Mouse (Mus musculus) mouse trophoblast stem cell (cell line): ENCODE results near the gene Lin54.

ENCODE experiments used
- in situ Hi-C, 2 experiments: fragments of 300-500 bp; cut with MseI, MboI; formaldehyde crosslinking; loops; 2 replicates in 1 of 2; 3 replicates in 1 of 2; pipeline ENCODE4 v1.15.1; 2025

The Lin54 gene

GRCm38 (mm10) chr5:100500458-100500961 is at the start of gene Lin54:
Lin54 (minus strand) TSS chr5:100500639.
- in situ Hi-C loops, result no loop called here

GRCm38 (mm10) chr5:100550151-100550550 is 49.7 kb upstream of the Lin54 start:
- in situ Hi-C loops, result loop anchor here in 1 of 2 experiments (25.0 kb wide), 1 partner anchor 237 kb away; the partner anchor contains the start of genes Helq and Mrps18c

GRCm38 (mm10) chr5:100549311-100549710 is 48.9 kb upstream of the Lin54 start:
- in situ Hi-C loops, result no loop called here

GRCm38 (mm10) chr5:100548236-100548635 is 47.8 kb upstream of the Lin54 start:
- in situ Hi-C loops, result no loop called here

- in situ Hi-C loops, result no loop called here
Observed at GRCm38 (mm10) chr5:100546294-100547080, 46.0 kb upstream of the Lin54 start.

- in situ Hi-C loops, result loop anchor here in 1 of 2 experiments (10.0 kb wide), 1 partner anchor 82 kb away; no protein-coding TSS in a partner anchor
Observed at GRCm38 (mm10) chr5:100536638-100537037, 36.2 kb upstream of the Lin54 start.

- in situ Hi-C loops, result loop anchor here in 1 of 2 experiments (10.0 kb wide), 1 partner anchor 81 kb away; no protein-coding TSS in a partner anchor
Observed at GRCm38 (mm10) chr5:100535826-100536225, 35.4 kb upstream of the Lin54 start.

GRCm38 (mm10) chr5:100526164-100526563 is 25.7 kb upstream of the Lin54 start:
- in situ Hi-C loops, result no loop called here

- in situ Hi-C loops, result no loop called here
Observed at GRCm38 (mm10) chr5:100525620-100526019, 25.2 kb upstream of the Lin54 start.

GRCm38 (mm10) chr5:100524921-100525320 is 24.5 kb upstream of the Lin54 start:
- in situ Hi-C loops, result no loop called here

GRCm38 (mm10) chr5:100523331-100523730 is 22.9 kb upstream of the Lin54 start:
- in situ Hi-C loops, result no loop called here

- in situ Hi-C loops, result no loop called here
Observed at GRCm38 (mm10) chr5:100520223-100520622, 19.8 kb upstream of the Lin54 start.

GRCm38 (mm10) chr5:100519027-100519411 is 18.6 kb upstream of the Lin54 start:
- in situ Hi-C loops, result no loop called here

- in situ Hi-C loops, result no loop called here
Observed at GRCm38 (mm10) chr5:100518049-100519026, 17.9 kb upstream of the Lin54 start, which contains the start of gene Cops4. Cops4 (plus strand) TSS chr5:100518309.

- in situ Hi-C loops, result no loop called here
Observed at GRCm38 (mm10) chr5:100512576-100512975, 12.1 kb upstream of the Lin54 start.

GRCm38 (mm10) chr5:100509247-100509646 is 8.8 kb upstream of the Lin54 start:
- in situ Hi-C loops, result no loop called here

GRCm38 (mm10) chr5:100501267-100501666 is 828 bp upstream of the Lin54 start:
- in situ Hi-C loops, result no loop called here

- in situ Hi-C loops, result no loop called here
Observed at GRCm38 (mm10) chr5:100499831-100500304, 571 bp downstream of the Lin54 start.

GRCm38 (mm10) chr5:100499243-100499642 is 1.2 kb downstream of the Lin54 start:
- in situ Hi-C loops, result no loop called here

- in situ Hi-C loops, result no loop called here
Observed at GRCm38 (mm10) chr5:100498436-100499180, 1.8 kb downstream of the Lin54 start.

- in situ Hi-C loops, result no loop called here
Observed at GRCm38 (mm10) chr5:100491704-100492103, 8.7 kb downstream of the Lin54 start.
